Mouse (Mus musculus) embryonic facial prominence, embryonic 15.5 days (tissue): ENCODE results near the gene Fyb. TPM values are rescaled to one million over a fixed set of nuclear protein-coding genes. Genes with fewer than 3 reads are reported as not detected.

Experiments used
- ATAC-seq: fragments of 200-750 bp; cut with Nextera tagmentation; 2 replicates; pipeline ENCODE4 v1.8.0; 2017; ENCODE audit warnings: low read depth, moderate TSS enrichment; ENCODE audit not compliant: insufficient number of reproducible peaks, low FRiP score, low TSS enrichment
- H3K27ac ChIP-seq: fragments of 300-500 bp; sonication (generic); replicated peaks from 2 replicates; pipeline ENCODE4 v1.5.1; 2015; ENCODE audit warnings: mild to moderate bottlenecking, inconsistent platforms
- H3K27me3 ChIP-seq: fragments of 300-500 bp; sonication (generic); 2 replicates; pipeline ENCODE4 v1.6.1; 2015; ENCODE audit warnings: inconsistent platforms
- H3K36me3 ChIP-seq: fragments of 300-500 bp; sonication (generic); 2 replicates; pipeline ENCODE4 v1.6.1; 2015; ENCODE audit warnings: mild to moderate bottlenecking, inconsistent platforms
- H3K4me1 ChIP-seq: fragments of 300-500 bp; sonication (generic); 2 replicates; pipeline ENCODE4 v1.6.1; 2015; ENCODE audit warnings: inconsistent platforms
- H3K4me2 ChIP-seq: fragments of 300-500 bp; sonication (generic); replicated peaks from 2 replicates; pipeline ENCODE4 v1.6.1; 2015; ENCODE audit warnings: mild to moderate bottlenecking, inconsistent platforms
- H3K4me3 ChIP-seq: fragments of 300-500 bp; sonication (generic); replicated peaks from 2 replicates; pipeline ENCODE4 v1.5.1; 2015; ENCODE audit warnings: mild to moderate bottlenecking, inconsistent platforms
- H3K9ac ChIP-seq: fragments of 300-500 bp; sonication (generic); 2 replicates; pipeline ENCODE4 v1.6.1; 2015; ENCODE audit warnings: inconsistent platforms
- H3K9me3 ChIP-seq: fragments of 300-500 bp; sonication (generic); replicated peaks from 2 replicates; pipeline ENCODE4 v1.6.1; 2016; ENCODE audit warnings: inconsistent platforms
- WGBS: fragments of 180-500 bp; shearing (Covaris S2); methylation state at CpG from one replicate; pipeline ENCODE4 v1.1.7; 2015; 5-methylcytosine and 5-hydroxymethylcytosine counted together
- polyA plus RNA-seq: library from polyadenylated mRNA; unstranded; fragments of >200 nt; fragmentation: Nextera tagmentation; extraction: Ambion mirVana; gene quantifications from 2 replicates; pipeline ENCODE4 v1.2.1, GENCODE M21; 2015

Fyb gene
- polyA plus RNA-seq, 1 experiment from 2014 or later, result 12.5 TPM

- H3K4me1 ChIP-seq, result peaks cover 15% of the 10 kb centered on the region; the same call in 1 of the 2 replicates
- no peaks in the 10 kb centered on the region for H3K9me3 ChIP-seq
- ATAC-seq, result peak; percentile 63; the same call in 1 of the 2 replicates
- peak overlapping the region; percentile 26 for H3K4me3 ChIP-seq
- H3K27me3 ChIP-seq, result no peaks in the 10 kb centered on the region
- no peaks in the 10 kb centered on the region for H3K36me3 ChIP-seq
- H3K9ac ChIP-seq, result no peak overlapping the region
- H3K27ac ChIP-seq, result no peak overlapping the region
- WGBS, result 1% methylated on average over 6 of the region's 6 CpGs
- H3K4me2 ChIP-seq, result peak overlapping the region; percentile 45
Observed at GRCm38 (mm10) chr15:6625607-6626033, 103.0 kb downstream of the Fyb start.

DNA sequence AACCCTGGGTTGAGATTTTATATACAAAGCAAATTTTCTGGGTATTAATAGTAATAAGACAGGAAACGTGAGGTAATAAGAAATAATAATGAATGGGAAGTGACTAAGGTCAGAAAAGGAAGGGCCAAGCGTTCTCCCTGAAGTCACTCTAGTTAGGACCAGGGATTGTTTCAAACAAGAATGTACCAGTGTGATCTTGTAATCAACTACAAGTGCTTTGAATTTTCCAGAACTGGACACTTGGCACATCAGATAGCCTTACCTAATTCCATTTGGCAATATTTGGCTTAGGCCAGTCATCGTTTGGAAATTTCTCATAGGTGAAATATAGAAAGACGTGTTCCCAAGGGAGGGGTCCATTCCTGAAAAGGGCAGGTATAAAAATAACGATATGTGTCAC lies 103.5 kb downstream of the Fyb start:
- Histone ChIP-seq H3K27me3 (no peaks in the 10 kb centered on the region), H3K36me3 (no peaks in the 10 kb centered on the region), H3K9me3 (no peaks in the 10 kb centered on the region), H3K27ac (no peak overlapping the region), H3K4me2 (no peak overlapping the region), H3K9ac (no peak overlapping the region), H3K4me1 (peaks cover 15% of the 10 kb centered on the region; the same call in 1 of the 2 replicates), H3K4me3 (no peak overlapping the region)
- no peak for ATAC-seq
- 65% methylated on average over 5 of the region's 5 CpGs for WGBS

- Histone ChIP-seq H3K27ac (no peak overlapping the region), H3K27me3 (no peaks in the 10 kb centered on the region), H3K9ac (no peak overlapping the region), H3K9me3 (no peaks in the 10 kb centered on the region), H3K4me1 (peaks cover 15% of the 10 kb centered on the region; the same call in 1 of the 2 replicates), H3K4me2 (no peak overlapping the region), H3K36me3 (no peaks in the 10 kb centered on the region), H3K4me3 (no peak overlapping the region)
- 90% methylated on average over 5 of the region's 6 CpGs for WGBS
- no peak for ATAC-seq
Observed at GRCm38 (mm10) chr15:6628431-6629077, 105.9 kb downstream of the Fyb start.

GRCm38 (mm10) chr15:6629174-6629573 lies 106.5 kb downstream of the Fyb start:
- no peak overlapping the region for H3K27ac ChIP-seq
- no peaks in the 10 kb centered on the region for H3K36me3 ChIP-seq
- H3K4me2 ChIP-seq, result no peak overlapping the region
- H3K9ac ChIP-seq, result no peak overlapping the region
- peaks cover 15% of the 10 kb centered on the region; the same call in 1 of the 2 replicates for H3K4me1 ChIP-seq
- ATAC-seq, result no peak
- no peaks in the 10 kb centered on the region for H3K9me3 ChIP-seq
- no peaks in the 10 kb centered on the region for H3K27me3 ChIP-seq
- H3K4me3 ChIP-seq, result no peak overlapping the region
- 73% methylated on average over 4 of the region's 4 CpGs for WGBS

GRCm38 (mm10) chr15:6635405-6635804 lies 112.8 kb downstream of the Fyb start:
- Histone ChIP-seq H3K9me3 (no peaks in the 10 kb centered on the region), H3K36me3 (no peaks in the 10 kb centered on the region), H3K27ac (no peak overlapping the region), H3K4me2 (no peak overlapping the region), H3K4me3 (no peak overlapping the region), H3K9ac (no peak overlapping the region), H3K27me3 (no peaks in the 10 kb centered on the region), H3K4me1 (no peaks in the 10 kb centered on the region)
- no peak for ATAC-seq
- 34% methylated on average over 3 of the region's 3 CpGs for WGBS

DNA sequence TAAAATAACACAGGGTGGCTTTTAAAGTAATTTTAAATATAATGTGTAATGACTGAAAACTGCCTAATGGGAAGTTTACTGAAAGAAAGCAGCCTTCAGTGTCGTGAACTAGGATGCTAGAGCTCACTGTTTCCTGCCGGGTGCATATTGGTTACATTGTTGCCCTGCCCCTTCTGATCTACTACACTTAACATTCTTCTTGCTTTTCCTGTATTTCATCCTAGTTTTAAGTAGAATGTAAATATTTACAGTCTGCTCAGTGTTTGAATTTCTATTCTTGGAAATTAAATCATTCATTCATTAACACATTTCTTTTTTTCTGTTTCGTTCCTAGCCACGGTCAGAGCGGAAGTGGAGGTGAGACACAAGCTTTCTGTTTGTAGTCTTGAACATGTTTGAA lies 119.6 kb downstream of the Fyb start:
- Histone ChIP-seq H3K36me3 (no peaks in the 10 kb centered on the region), H3K27me3 (no peaks in the 10 kb centered on the region), H3K27ac (no peak overlapping the region), H3K9me3 (no peaks in the 10 kb centered on the region), H3K4me1 (no peaks in the 10 kb centered on the region), H3K4me2 (no peak overlapping the region), H3K4me3 (no peak overlapping the region), H3K9ac (no peak overlapping the region)
- no peak for ATAC-seq
- 60% methylated on average over 5 of the region's 5 CpGs for WGBS

- H3K4me3 ChIP-seq, result no peak overlapping the region
- WGBS, result 67% methylated on average over 3 of the region's 3 CpGs
- H3K4me1 ChIP-seq, result no peaks in the 10 kb centered on the region
- H3K27me3 ChIP-seq, result no peaks in the 10 kb centered on the region
- H3K27ac ChIP-seq, result no peak overlapping the region
- ATAC-seq, result no peak
- no peak overlapping the region for H3K4me2 ChIP-seq
- no peak overlapping the region for H3K9ac ChIP-seq
- H3K36me3 ChIP-seq, result no peaks in the 10 kb centered on the region
- H3K9me3 ChIP-seq, result no peaks in the 10 kb centered on the region
Observed at GRCm38 (mm10) chr15:6645498-6645897, 122.8 kb downstream of the Fyb start.

- no peaks in the 10 kb centered on the region for H3K27me3 ChIP-seq
- H3K27ac ChIP-seq, result no peak overlapping the region
- H3K4me1 ChIP-seq, result no peaks in the 10 kb centered on the region
- H3K4me3 ChIP-seq, result no peak overlapping the region
- no peak for ATAC-seq
- H3K4me2 ChIP-seq, result no peak overlapping the region
- no peak overlapping the region for H3K9ac ChIP-seq
- H3K36me3 ChIP-seq, result no peaks in the 10 kb centered on the region
- no peaks in the 10 kb centered on the region for H3K9me3 ChIP-seq
- 86% methylated on average over 1 of the region's 1 CpGs for WGBS
Observed at GRCm38 (mm10) chr15:6647066-6647465, 124.4 kb downstream of the Fyb start.

GRCm38 (mm10) chr15:6648757-6649403 lies 126.2 kb downstream of the Fyb start:
- Histone ChIP-seq H3K27ac (no peak overlapping the region), H3K9ac (no peak overlapping the region), H3K4me1 (no peaks in the 10 kb centered on the region), H3K4me3 (no peak overlapping the region), H3K4me2 (no peak overlapping the region), H3K36me3 (no peaks in the 10 kb centered on the region), H3K9me3 (no peaks in the 10 kb centered on the region), H3K27me3 (no peaks in the 10 kb centered on the region)
- ATAC-seq, result no peak
- WGBS, result 84% methylated on average over 7 of the region's 7 CpGs

DNA sequence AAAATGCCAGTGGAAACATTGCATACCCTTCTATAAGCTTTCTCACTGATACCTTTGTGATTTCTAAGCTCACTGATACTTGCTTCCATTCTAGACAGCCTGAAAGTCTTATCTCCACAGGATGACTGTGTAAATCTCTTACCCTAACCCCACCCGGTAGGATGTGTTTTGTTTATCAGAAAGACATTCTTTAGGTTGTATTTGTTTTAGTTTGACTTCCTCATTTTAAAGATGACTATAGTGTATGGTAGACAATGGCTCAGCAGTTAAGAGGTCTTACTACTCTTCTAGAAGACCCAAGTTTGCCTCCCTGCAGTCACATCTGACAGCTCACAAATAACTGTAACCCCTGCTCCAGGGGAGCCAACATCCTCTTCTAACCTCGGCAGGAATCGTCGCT lies 130.4 kb downstream of the Fyb start:
- Histone ChIP-seq H3K36me3 (no peaks in the 10 kb centered on the region), H3K4me2 (no peak overlapping the region), H3K27ac (no peak overlapping the region), H3K9ac (no peak overlapping the region), H3K27me3 (no peaks in the 10 kb centered on the region), H3K4me3 (no peak overlapping the region), H3K4me1 (no peaks in the 10 kb centered on the region), H3K9me3 (no peaks in the 10 kb centered on the region)
- ATAC-seq, result no peak
- 78% methylated on average over 4 of the region's 4 CpGs for WGBS

GRCm38 (mm10) chr15:6658081-6658480 lies 135.4 kb downstream of the Fyb start:
- H3K9ac ChIP-seq, result no peak overlapping the region
- no peak for ATAC-seq
- H3K9me3 ChIP-seq, result no peaks in the 10 kb centered on the region
- H3K27me3 ChIP-seq, result no peaks in the 10 kb centered on the region
- 91% methylated on average over 4 of the region's 4 CpGs for WGBS
- H3K27ac ChIP-seq, result no peak overlapping the region
- no peaks in the 10 kb centered on the region for H3K36me3 ChIP-seq
- no peaks in the 10 kb centered on the region for H3K4me1 ChIP-seq
- no peak overlapping the region for H3K4me2 ChIP-seq
- H3K4me3 ChIP-seq, result no peak overlapping the region

DNA sequence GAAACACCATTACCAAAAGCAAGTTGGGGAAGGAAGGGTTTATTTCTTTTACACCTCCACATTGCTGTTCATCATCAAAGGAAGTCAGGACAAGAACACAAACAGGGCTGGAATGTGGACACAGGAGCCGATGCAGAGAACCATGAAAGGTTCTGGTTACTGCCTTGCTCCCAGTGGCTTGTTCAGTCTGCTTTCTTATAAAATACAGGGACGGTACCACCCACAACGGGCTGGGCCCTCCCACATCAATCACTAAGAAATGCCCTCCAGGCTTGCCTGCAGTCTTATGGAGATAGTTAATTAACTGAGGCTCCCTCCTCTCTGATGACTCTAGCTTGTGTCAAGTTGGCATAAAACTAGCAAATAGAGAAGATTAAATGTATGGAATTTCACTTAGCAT lies 139.3 kb downstream of the Fyb start:
- no peak for ATAC-seq
- Histone ChIP-seq H3K36me3 (no peaks in the 10 kb centered on the region), H3K9ac (no peak overlapping the region), H3K4me2 (no peak overlapping the region), H3K4me3 (no peak overlapping the region), H3K9me3 (no peaks in the 10 kb centered on the region), H3K4me1 (no peaks in the 10 kb centered on the region), H3K27me3 (no peaks in the 10 kb centered on the region), H3K27ac (no peak overlapping the region)
- 43% methylated on average over 3 of the region's 3 CpGs for WGBS
